Mouse (Mus musculus): Measurements from ENCODE around the gene Shpk.

GRCm38 (mm10) chr11:73201021-73201420, 1.8 kb downstream of the Shpk start:
- no peak for TF ChIP-seq CTCF (IDR thresholded peaks at IDR 0.05; ENCODE audit: low read depth, low read length)
- no peak for TF ChIP-seq POLR2A (IDR thresholded peaks at IDR 0.05; ENCODE audit: extremely low read depth, insufficient read depth, low read length)

Measured in liver, adult 2 months (tissue).